Mouse (Mus musculus) olfactory bulb, adult 2 months (tissue): ENCODE data around the gene Lclat1.

Experiments
- CTCF ChIP-seq: fragments of 200-500 bp; IDR thresholded peaks from 2 replicates; pipeline ENCODE4 v1.5.1; 2012; ENCODE audit warnings: low read depth, mild to moderate bottlenecking, low read length, moderate library complexity; ENCODE audit not compliant: insufficient read depth
- POLR2A ChIP-seq: fragments of 200-500 bp; IDR thresholded peaks from 2 replicates; pipeline ENCODE4 v1.6.1; 2012; ENCODE audit warnings: mild to moderate bottlenecking, low read depth, low read length, moderate library complexity; ENCODE audit not compliant: insufficient read depth

DNA sequence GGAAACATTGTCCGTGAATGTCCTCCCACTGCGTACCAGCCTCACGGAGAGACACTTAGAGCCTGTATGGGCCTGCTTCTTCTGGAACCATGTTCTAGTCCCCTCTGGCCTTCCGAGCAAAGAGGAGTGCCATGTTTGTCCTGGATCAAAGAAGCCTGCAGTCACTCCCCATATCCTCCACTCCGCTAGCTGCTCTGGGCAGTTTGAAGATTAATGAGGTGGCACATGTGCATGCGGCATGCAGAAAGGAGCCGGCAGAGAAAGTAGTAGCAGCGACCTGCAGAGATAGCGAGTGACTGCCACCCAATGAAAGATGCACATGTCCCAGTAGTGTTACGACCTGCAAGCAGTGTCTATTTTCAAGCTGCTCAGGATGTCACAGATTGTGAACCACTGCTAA, 167.3 kb downstream of the Lclat1 start:
- TF ChIP-seq CTCF (no peak), POLR2A (no peak)
